Mouse (Mus musculus) heart, embryonic 16.5 days (tissue): ENCODE measurements around the gene Vmn1r231. TPM values are rescaled to one million over a fixed set of nuclear protein-coding genes. Genes with fewer than 3 reads are reported as not detected.

Experiments
- ATAC-seq: fragments of 200-750 bp; cut with Nextera tagmentation; replicated peaks from 2 replicates; pipeline ENCODE4 v1.8.0; 2017; ENCODE audit warnings: moderate number of reproducible peaks; ENCODE audit not compliant: insufficient read depth, low FRiP score; ENCODE audit errors: extremely low read depth
- H3K27ac ChIP-seq: fragments of 300-500 bp; sonication (generic); 2 replicates; pipeline ENCODE4 v1.5.1; 2014; ENCODE audit warnings: mild to moderate bottlenecking, low read length, control low read depth, moderate library complexity
- H3K27me3 ChIP-seq: fragments of 300-500 bp; sonication (generic); 2 replicates; pipeline ENCODE4 v1.6.1; 2014; ENCODE audit warnings: low read length, mixed read lengths; ENCODE audit not compliant: control insufficient read depth, insufficient read depth
- H3K36me3 ChIP-seq: fragments of 300-500 bp; sonication (generic); 2 replicates; pipeline ENCODE4 v1.6.1; 2014; ENCODE audit not compliant: control insufficient read depth, insufficient read depth
- H3K4me1 ChIP-seq: fragments of 300-500 bp; sonication (generic); 2 replicates; pipeline ENCODE4 v1.6.1; 2014; ENCODE audit warnings: low read length, mixed read lengths; ENCODE audit not compliant: control insufficient read depth, insufficient read depth
- H3K4me2 ChIP-seq: fragments of 300-500 bp; sonication (generic); 2 replicates; pipeline ENCODE4 v1.6.1; 2014; ENCODE audit warnings: low read depth, mild to moderate bottlenecking, control low read depth, low read length
- H3K4me3 ChIP-seq: fragments of 300-500 bp; sonication (generic); 2 replicates; pipeline ENCODE4 v1.5.1; 2014; ENCODE audit warnings: mild to moderate bottlenecking, control low read depth, low read length
- H3K9ac ChIP-seq: fragments of 300-500 bp; sonication (generic); 2 replicates; pipeline ENCODE4 v1.6.1; 2014; ENCODE audit warnings: low read length, control low read depth
- H3K9me3 ChIP-seq: fragments of 300-500 bp; sonication (generic); replicated peaks from 2 replicates; pipeline ENCODE4 v1.6.1; 2016; ENCODE audit warnings: low read length; ENCODE audit not compliant: control insufficient read depth
- WGBS: fragments of 180-500 bp; shearing (Covaris S2); extraction: QIAGEN DNeasy Blood & Tissue Kit; methylation state at CpG from one replicate; pipeline ENCODE4 v1.1.7; 2014; 5-methylcytosine and 5-hydroxymethylcytosine counted together
- polyA plus RNA-seq: library from polyadenylated mRNA; unstranded; fragments of >200 nt; fragmentation: Nextera tagmentation; extraction: Ambion mirVana; gene quantifications from 2 replicates; pipeline ENCODE4 v1.2.1, GENCODE M21; 2015

The Vmn1r231 gene
- not detected in 2 replicates for polyA plus RNA-seq

DNA sequence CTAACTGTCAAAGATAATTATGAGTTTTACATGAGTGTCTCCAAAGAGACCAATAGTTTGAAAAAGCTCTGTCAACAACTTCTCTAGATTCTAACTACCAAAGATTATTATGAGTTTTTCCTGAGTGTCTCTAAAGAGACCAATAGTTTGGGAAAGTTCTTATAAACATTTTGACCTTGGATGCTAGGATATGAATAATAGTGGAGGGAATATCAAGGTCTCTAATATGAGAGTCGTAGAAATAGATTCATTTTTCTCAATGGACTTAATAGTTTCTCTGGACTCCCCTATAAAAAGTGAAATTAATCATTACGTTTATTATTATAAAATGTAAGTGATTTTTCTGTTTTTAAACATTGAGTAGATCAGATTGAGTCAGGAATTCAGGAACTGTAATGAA lies at the start of gene Vmn1r231:
Vmn1r231 (minus strand) TSS at position 101 of the 400 bp plus-strand sequence.
- H3K27ac ChIP-seq, result no peak within 1 kb of the TSS
- H3K27me3 ChIP-seq, result no peaks in the 10 kb centered on the region
- H3K9me3 ChIP-seq, result no peaks in the 10 kb centered on the region
- H3K4me1 ChIP-seq, result no peaks in the 10 kb centered on the region
- no peak within 1 kb of the TSS for H3K4me3 ChIP-seq
- no peaks in the 10 kb centered on the region for H3K36me3 ChIP-seq
- no peak within 1 kb of the TSS for H3K4me2 ChIP-seq
- no peak for ATAC-seq
- WGBS, result 53% methylated on average over 2 of the region's 2 CpGs
- H3K9ac ChIP-seq, result no peak within 1 kb of the TSS

DNA sequence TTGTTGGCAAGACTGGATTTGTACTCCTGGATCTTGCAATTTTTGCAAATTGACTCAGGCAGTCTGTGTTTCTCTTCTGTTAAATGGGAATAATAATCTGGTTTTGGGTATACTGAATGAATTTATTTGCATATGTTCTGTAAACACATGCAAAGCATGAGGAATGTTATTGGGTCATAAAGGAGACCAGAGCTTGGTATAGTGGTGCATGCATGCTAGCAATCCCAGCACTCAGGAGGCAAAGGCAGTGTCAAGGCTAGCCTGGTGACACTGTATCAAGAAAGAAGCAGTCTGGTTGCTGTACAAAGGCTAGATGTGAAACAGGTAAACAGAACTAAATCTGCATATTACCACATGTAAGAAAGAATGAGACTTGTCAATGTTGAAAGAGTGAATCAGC lies 41.7 kb upstream of the Vmn1r231 start:
- Histone ChIP-seq H3K9me3 (no peaks in the 10 kb centered on the region), H3K27me3 (no peaks in the 10 kb centered on the region), H3K4me2 (peak overlapping the region; percentile 68), H3K9ac (peak overlapping the region; percentile 75), H3K4me3 (peak overlapping the region; percentile 81), H3K36me3 (peaks cover 3% of the 10 kb centered on the region; the same call in 1 of the 2 replicates), H3K4me1 (peaks cover 31% of the 10 kb centered on the region), H3K27ac (peak overlapping the region; percentile 88; the same call in 1 of the 2 replicates)
- no peak for ATAC-seq

DNA sequence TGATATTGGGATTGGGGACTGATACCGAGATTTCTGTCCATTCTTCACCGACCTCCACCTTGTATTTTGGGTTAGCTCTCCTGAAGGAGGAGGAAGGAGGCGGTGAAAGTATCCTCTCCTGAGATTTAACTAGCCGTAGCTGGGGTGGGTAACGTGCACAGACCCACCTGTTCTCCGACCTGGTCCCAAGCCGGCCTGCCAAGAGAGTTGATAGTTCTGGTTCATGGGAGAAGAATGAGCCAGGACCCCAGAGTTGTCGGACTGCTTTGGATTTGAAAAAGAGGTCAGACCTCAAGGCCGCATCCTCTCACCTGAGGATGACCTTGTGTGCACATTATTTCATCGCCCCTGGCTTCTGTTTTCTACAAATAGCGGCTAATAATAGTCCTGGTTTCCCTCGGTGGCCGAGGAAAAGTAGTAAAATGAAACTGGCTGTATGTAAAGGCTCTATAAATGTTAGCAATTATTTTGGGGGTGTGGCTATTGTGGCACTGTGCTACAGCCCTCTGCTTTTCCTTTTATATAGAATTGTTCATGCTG lies 41.2 kb upstream of the Vmn1r231 start:
- H3K4me2 ChIP-seq, result peak overlapping the region; percentile 68
- peaks cover 31% of the 10 kb centered on the region for H3K4me1 ChIP-seq
- under 1% methylated on average over 13 of the region's 13 CpGs for WGBS
- peak overlapping the region; percentile 75 for H3K9ac ChIP-seq
- no peaks in the 10 kb centered on the region for H3K27me3 ChIP-seq
- H3K36me3 ChIP-seq, result no peaks in the 10 kb centered on the region
- no peak for ATAC-seq
- H3K9me3 ChIP-seq, result no peaks in the 10 kb centered on the region
- peak overlapping the region; percentile 88 for H3K27ac ChIP-seq
- peak overlapping the region; percentile 81 for H3K4me3 ChIP-seq

- under 1% methylated on average over 69 of the region's 69 CpGs for WGBS
- H3K4me3 ChIP-seq, result peak within 1 kb of the TSS; percentile 81
- no peaks in the 10 kb centered on the region for H3K27me3 ChIP-seq
- H3K4me1 ChIP-seq, result peaks cover 29% of the 10 kb centered on the region
- no peaks in the 10 kb centered on the region for H3K9me3 ChIP-seq
- peak within 1 kb of the TSS; percentile 86 for H3K9ac ChIP-seq
- H3K36me3 ChIP-seq, result no peaks in the 10 kb centered on the region
- peak within 1 kb of the TSS; percentile 69 for H3K4me2 ChIP-seq
- ATAC-seq, result peak; percentile 98
- peak within 1 kb of the TSS; percentile 96 for H3K27ac ChIP-seq
Observed at GRCm38 (mm10) chr17:20944985-20945891, 40.3 kb upstream of the Vmn1r231 start, which contains the start of gene Ppp2r1a. TSS of gene Ppp2r1a (plus strand) at chr17:20945311.

GRCm38 (mm10) chr17:20944226-20944625 lies 39.3 kb upstream of the Vmn1r231 start:
- H3K4me1 ChIP-seq, result peaks cover 24% of the 10 kb centered on the region
- no peak for ATAC-seq
- 57% methylated on average over 3 of the region's 3 CpGs for WGBS

DNA sequence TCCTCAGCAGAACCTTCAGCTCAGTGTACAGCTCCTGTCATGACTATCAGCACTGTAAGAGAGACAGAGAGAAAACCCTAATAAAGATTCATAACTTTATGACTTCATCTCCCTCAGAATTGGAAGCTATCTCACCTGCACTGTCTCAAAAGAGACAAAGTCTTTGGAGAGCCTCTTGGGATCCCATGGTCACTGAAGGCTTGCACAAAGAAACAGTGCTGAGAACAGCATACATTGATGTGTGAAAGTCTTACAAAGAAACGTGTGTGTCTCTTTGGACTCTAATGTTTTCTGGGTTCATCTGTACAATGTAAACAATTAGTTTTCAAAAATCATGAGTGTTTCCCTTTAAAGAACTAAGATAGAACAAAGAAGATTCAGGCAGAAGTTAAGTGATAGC lies 14.7 kb upstream of the Vmn1r231 start, which contains the start of gene Vmn1r232:
Vmn1r232 (minus strand) TSS at position 101 of the 400 bp plus-strand sequence.
- H3K9me3 ChIP-seq, result no peaks in the 10 kb centered on the region
- WGBS, result 44% methylated on average over 1 of the region's 1 CpGs
- no peak within 1 kb of the TSS for H3K9ac ChIP-seq
- H3K4me3 ChIP-seq, result no peak within 1 kb of the TSS
- H3K27me3 ChIP-seq, result no peaks in the 10 kb centered on the region
- H3K27ac ChIP-seq, result no peak within 1 kb of the TSS
- no peak for ATAC-seq
- H3K36me3 ChIP-seq, result no peaks in the 10 kb centered on the region
- no peak within 1 kb of the TSS for H3K4me2 ChIP-seq
- H3K4me1 ChIP-seq, result no peaks in the 10 kb centered on the region

More at GRCm38 (mm10) chr17:20944226-20944625, 39.3 kb upstream of the Vmn1r231 start:
- peak overlapping the region; percentile 96 for H3K27ac ChIP-seq
- H3K9ac ChIP-seq, result peak overlapping the region; percentile 86
- no peaks in the 10 kb centered on the region for H3K9me3 ChIP-seq
- H3K27me3 ChIP-seq, result no peaks in the 10 kb centered on the region
- no peaks in the 10 kb centered on the region for H3K36me3 ChIP-seq
- H3K4me3 ChIP-seq, result peak overlapping the region; percentile 78
- peak overlapping the region; percentile 69 for H3K4me2 ChIP-seq

GRCm38 (mm10) chr17:20840144-20840543 lies 64.7 kb downstream of the Vmn1r231 start, which contains the start of gene Vmn1r230:
TSS of gene Vmn1r230 (plus strand) at chr17:20840444.
- 0 out of 2 replicates have a peak, but pooled peaks cover 1% of the 10 kb centered on the region for H3K9me3 ChIP-seq
- no peak within 1 kb of the TSS for H3K27ac ChIP-seq
- H3K4me2 ChIP-seq, result no peak within 1 kb of the TSS
- H3K4me3 ChIP-seq, result no peak within 1 kb of the TSS
- no peaks in the 10 kb centered on the region for H3K4me1 ChIP-seq
- no peaks in the 10 kb centered on the region for H3K27me3 ChIP-seq
- 7% methylated on average over 1 of the region's 1 CpGs for WGBS
- no peaks in the 10 kb centered on the region for H3K36me3 ChIP-seq
- ATAC-seq, result no peak
- H3K9ac ChIP-seq, result no peak within 1 kb of the TSS
